Mouse (Mus musculus) kidney, adult 8-10 months (tissue): ENCODE data around the gene Adamts16.

Experiments
- DNase-seq, 2 experiments: peaks; one replicate each; pipeline ENCODE4 v3.0.0; 2022

The Adamts16 gene

DNA sequence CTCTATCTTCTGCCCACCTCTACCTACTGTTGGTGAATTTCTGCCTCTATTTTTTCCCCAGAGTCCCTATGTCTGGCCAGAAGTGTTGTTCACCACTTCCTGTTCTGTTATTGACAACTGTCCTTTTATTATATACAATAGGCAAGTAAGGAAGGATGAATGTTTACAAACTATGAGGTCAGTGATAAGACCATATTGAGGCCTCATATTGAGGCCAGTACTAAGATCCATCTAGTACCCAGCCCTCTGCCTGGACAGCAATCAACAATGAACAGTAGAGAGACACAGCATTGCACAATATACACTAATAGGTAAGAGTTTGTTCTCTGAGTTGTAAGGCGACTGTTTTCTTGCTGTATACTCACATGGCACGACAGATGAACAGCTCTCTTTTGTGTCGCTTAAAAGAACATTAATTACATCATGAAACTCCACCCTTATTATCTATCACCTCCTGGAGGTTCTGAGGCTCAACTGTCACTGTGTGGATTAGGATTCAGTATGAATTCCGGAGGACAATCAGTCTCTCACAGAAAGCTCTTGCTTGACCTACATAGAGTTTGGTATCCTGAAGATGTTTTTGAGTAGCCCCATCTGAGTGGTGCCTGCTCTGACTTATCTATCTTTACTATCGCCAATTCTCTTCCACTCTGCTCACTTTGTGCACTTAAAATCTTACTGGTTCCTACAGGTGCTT lies 134.3 kb downstream of the Adamts16 start:
- DNase-seq: no peak

DNA sequence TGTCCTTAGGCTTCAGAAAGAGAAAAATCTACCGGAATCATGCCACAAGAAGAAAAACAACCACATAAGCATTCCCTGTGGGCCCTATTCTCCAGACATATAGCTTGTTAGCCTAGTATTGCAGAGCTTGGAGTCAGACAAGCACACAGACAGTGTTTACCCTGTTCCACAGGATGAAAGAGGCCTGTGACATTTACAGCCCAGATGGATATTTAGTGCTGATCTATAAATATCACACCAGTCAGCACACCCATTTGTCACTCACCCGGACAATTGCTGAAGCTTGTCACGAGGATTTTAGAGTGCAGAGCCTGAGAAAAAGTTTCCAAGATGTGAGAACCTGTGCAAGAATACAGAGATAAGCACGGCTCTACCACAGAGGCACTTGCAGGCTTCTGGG lies 138.7 kb downstream of the Adamts16 start:
- no peak for DNase-seq

DNA sequence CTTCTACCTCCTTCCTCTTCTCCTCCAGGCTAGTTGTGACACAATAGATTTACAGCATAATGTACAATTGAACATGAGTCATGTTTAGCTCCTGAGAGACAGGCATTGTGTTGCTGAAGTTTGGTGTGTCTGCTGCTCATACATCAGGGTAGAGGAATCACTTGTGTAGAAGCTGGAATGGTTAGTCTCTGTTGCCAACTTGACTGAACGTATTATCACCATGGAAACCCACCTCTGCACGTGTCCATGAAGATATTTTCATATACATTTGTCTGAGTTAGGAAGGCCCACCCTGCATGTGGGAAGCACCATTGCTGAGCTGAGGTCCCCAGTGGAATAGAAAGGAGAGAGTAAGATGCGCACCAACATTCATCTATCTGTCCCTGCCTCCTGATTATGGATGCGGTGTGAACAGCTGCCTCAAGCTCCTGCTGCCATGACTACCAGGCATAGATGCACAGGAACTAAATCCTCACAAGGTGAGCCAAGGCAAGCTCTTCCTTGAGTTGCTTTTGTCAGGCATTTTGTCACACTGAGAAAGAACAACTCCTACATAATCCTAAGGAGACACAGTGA lies 142.7 kb downstream of the Adamts16 start:
- no peak for DNase-seq

DNA sequence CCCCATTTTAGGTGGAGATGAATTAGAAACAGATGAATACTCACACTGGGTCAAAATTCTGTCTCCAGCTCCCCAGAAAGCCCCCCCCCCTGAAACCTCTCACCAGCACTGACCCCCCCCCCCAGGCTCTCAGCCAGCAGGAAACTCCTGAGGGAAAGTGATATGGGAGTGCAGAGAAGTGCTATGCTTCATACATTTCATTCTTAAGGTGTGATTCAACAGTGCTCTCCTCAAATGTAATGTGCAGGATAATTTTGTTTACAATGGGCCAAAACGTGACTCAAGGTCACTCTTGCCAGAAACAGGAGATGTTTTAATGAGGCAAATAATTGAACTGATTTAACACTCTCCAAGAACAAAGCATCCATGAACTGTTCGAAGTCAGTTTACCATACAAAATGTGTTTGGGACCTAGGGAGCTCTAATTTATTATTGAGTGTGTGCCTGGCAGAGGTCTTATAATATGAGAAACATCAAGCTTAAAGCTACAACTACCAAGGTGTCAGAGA lies 152.1 kb downstream of the Adamts16 start:
- no peak for DNase-seq

DNA sequence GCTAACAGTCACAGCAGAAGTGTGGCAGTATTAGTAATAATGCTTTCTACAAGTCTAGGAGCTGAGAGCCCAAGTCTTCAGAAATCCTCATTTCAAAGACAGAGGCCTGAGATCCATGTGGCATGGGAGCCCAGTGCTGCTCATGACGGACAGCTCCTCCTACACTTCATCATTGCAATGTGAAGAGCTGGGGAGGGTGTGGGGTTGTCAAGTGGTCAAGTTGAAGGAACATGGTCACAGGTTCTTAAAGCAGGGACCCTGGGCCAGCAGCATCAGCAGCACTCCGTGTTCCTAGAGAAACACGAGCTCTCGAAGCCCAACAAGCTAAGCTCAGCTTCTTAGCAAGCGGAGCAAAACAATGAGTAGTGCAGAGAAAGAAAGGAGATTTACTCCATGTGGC lies 155.8 kb downstream of the Adamts16 start:
- no peak for DNase-seq

DNA sequence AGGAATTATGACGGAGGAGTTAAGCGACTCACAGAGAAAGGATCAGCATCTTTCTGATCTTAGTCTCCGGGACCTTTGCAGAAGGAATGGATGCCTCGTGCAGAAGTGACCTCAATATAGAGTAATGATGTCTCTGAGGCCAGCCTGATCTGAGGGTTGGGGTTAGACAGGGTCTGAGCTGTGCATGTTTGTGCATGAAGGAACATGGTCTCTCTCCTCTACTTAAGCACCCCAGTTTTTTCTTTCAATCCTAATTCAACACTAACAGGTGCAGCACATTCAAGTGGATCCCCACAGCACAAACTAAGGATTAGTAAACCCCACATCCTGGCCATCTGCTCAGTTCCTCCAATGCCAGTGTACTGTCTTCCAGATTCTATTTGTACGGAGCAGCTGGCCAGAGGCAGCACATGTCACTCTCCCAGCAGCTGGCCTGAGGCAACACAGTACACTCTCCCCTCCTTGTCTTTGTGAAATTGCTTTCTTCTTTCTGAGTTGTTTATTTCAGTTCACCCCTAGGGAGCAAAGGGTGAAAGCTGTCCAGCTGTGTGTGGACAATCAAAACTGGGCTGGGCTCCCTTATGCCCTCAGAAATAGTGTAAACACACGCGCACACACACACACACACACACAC lies 156.5 kb downstream of the Adamts16 start:
- no peak for DNase-seq

DNA sequence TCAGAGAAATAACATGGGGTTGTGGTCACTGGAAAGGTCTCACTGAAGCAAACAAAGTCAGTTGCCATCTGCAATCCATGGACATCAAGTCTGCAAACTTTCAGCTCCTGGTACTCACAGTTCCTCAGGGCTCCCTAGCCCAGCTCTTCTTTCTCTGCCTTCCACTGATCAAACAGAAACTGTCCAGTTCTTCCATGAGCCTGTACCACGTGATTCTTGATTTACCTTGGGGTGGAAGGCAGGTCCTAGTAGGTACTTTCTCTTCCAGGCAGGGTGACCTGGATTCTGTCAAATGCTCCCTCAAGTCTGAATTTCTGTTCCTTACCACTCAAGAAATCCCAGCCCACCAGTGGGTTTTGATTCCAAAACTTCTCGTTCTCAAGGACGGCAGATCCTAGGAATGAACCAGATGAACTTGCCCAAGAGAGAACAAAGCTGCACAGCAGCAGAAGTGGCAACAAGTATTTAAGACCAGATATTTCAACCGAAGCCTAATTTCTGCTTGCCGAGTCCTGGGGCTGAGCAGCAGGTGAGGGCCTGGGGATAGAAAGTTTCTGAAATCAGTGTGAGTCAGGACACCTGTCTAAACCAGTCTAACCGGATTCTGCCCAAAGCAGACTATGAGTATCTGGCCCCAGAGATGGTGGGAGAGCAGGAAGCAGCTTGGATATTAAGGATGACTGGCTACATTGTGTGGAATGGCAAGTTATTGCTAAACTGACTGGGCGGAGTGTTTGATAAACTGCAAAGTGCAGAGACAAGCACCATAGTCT lies 160.0 kb downstream of the Adamts16 start:
- DNase-seq: peak in 1 of 2 experiments; percentile 1

DNA sequence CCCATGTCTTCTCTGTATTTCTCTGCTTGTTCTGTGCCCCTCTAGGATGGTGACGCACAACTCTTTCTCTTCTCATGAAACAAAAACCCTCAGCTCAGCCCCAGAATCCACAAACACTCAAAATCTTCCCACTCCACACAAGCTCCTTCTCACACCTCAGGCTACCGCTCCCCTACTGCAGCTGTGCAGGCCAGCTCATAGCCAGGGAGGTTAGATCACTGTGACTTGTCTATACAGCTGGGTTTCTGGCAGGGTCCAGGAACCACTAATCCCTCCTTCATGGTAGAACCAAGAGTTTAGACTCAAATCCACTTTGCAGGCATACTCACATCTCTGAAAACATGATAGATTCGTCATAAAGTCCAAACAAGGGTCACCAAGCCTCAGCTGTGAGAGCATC lies 161.3 kb downstream of the Adamts16 start:
- DNase-seq: no peak
